Mouse (Mus musculus): ENCODE results near the gene Gm5431. TPM values are rescaled to one million over a fixed set of nuclear protein-coding genes. Genes with fewer than 3 reads are reported as not detected.

Gm5431 gene
- 7.8 to 9.3 TPM (median 8.2 TPM) in 4 replicates for total RNA-seq (2023)

DNA sequence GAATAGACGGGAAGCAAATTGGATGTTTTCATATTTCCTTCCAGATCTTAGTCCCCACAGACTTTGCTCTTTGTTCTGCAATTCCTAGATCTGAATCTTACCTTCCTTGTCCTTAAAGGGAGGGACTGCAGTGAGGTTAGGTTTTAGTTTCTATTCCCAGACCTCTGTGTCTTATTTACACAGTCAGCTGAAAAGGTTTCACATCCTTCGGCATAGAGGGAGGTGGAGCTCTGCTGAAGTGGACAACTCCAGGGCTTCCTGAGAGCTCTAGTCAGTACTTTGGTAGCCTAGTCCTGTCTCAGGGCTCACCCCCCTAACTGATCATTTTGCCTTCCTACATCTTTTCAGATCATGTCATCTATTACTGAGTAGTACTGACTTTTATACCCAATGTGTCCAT lies at the start of gene Gm5431:
Gene Gm5431 (minus strand): TSS at position 194 of the 400 bp plus-strand sequence.

DNA sequence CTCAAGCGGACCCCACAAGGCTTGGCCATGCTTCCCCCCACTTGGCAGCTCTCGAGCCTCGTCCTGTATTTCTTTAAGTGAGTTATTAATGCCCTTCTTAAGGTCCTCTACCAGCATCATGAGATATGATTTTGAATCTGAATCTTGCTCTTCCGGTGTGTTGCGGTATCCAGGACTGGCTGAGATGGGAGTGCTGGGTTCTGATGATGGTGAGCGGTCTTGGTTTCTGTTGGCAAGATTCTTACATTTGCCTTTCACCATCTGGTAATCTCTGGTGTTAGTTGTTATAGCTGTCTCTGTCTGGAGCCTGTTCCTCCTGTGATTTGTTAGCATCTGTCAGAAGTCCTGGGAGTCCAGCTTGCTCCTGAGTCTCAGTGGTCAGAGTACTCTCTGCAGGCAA lies 44.1 kb upstream of the Gm5431 start, which contains the start of gene Psme2b:
Gene Psme2b (minus strand): TSS at position 101 of the 400 bp plus-strand sequence.

GRCm38 (mm10) chr11:48871201-48871772 lies 30.7 kb downstream of the Gm5431 start, which contains the start of gene Irgm1:
Gene Irgm1 (minus strand): TSS chr11:48871683.

Other genes starting within 250 kb of the Gm5431 start
- gene Rack1, start 101.9 kb downstream of the Gm5431 start, total RNA-seq (2023) = 1,432 to 1,495 TPM (median 1,461 TPM) in 4 replicates
- 47.6 to 65.5 TPM (median 60.9 TPM) in 4 replicates for gene Trim41, start 84.9 kb downstream of the Gm5431 start, total RNA-seq (2023)
- 188 to 225 TPM (median 193 TPM) in 4 replicates for gene Trim7, start 76.1 kb downstream of the Gm5431 start, total RNA-seq (2023)
- 1.1 to 2.7 TPM (median 1.9 TPM) in 4 replicates for gene Gm12184, start 75.6 kb downstream of the Gm5431 start, total RNA-seq (2023)
- 31.4 to 36.4 TPM (median 33.1 TPM) in 4 replicates for gene Irgm1, start 30.5 kb downstream of the Gm5431 start, total RNA-seq (2023)
- 39.6 to 52.4 TPM (median 51.4 TPM) in 4 replicates for gene Psme2b, start 44.0 kb upstream of the Gm5431 start, total RNA-seq (2023)
- gene Olfr56, start 76.7 kb upstream of the Gm5431 start, total RNA-seq (2023) = 0.20 to 0.22 TPM (median 0.21 TPM) in 3 of 4 replicates, not detected in the other
- gene 9930111J21Rik1, start 77.2 kb upstream of the Gm5431 start, total RNA-seq (2023) = 85.4 to 97.4 TPM (median 92.0 TPM) in 4 replicates
- gene Gm12185, start 90.0 kb upstream of the Gm5431 start, total RNA-seq (2023) = 1.5 to 2.7 TPM (median 1.6 TPM) in 4 replicates
- gene Tgtp1, start 92.0 kb upstream of the Gm5431 start, total RNA-seq (2023) = 0.75 to 2.1 TPM (median 1.5 TPM) in 4 replicates
- 113 to 124 TPM (median 119 TPM) in 4 replicates for gene 9930111J21Rik2, start 149.0 kb upstream of the Gm5431 start, total RNA-seq (2023)
- 2.7 to 8.7 TPM (median 4.8 TPM) in 4 replicates for gene Tgtp2, start 162.0 kb upstream of the Gm5431 start, total RNA-seq (2023)
- gene Ifi47, start 174.4 kb upstream of the Gm5431 start, total RNA-seq (2023) = 29.1 to 36.8 TPM (median 33.6 TPM) in 4 replicates
- not detected in 4 replicates for gene Olfr1396, start 212.7 kb upstream of the Gm5431 start, total RNA-seq (2023)
- not detected in 4 replicates for gene Olfr1395, start 240.1 kb upstream of the Gm5431 start, total RNA-seq (2023)